Mouse (Mus musculus) common myeloid progenitor, adult 5-6 weeks (primary cell): Measurements from ENCODE around the gene Cntnap1. TPM values are rescaled to one million over a fixed set of nuclear protein-coding genes. Genes with fewer than 3 reads are reported as not detected.

Experiments used
- ATAC-seq: replicated peaks from 2 replicates; pipeline ENCODE4 v1.8.0; 2016; ENCODE audit warnings: low read depth, mild to moderate bottlenecking, moderate TSS enrichment, inconsistent platforms; ENCODE audit not compliant: poor library complexity, severe bottlenecking
- total RNA-seq: library from RNA; stranded (forward); fragments of 200-1000, 187-1606 nt; gene quantifications from 2 replicates; pipeline ENCODE4 v1.2.3, GENCODE M21; 2017

Gene Cntnap1
- total RNA-seq, 1 experiment from 2014 or later, result 0.05 TPM

GRCm38 (mm10) chr11:101180846-101181740 lies 10.8 kb downstream of the Cntnap1 start:
- ATAC-seq, result peak; percentile 64

DNA sequence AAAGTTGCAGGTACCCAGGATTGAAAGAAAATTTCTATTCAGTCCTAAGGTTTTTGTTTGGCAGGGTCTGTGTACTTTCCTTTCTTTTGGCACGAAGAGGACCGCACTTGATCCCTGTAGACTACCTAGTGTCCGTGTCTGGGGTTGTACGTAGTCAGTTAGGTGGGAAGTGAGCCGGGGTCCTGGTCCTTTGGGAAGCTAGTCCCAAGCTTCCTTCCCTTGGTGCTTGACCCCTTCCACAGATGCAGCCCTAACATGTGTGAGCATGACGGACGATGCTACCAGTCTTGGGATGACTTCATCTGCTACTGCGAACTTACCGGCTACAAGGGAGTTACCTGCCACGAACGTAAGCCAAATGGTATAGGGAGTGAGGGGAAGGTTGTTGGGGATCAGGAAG lies 11.6 kb downstream of the Cntnap1 start:
- no peak for ATAC-seq

DNA sequence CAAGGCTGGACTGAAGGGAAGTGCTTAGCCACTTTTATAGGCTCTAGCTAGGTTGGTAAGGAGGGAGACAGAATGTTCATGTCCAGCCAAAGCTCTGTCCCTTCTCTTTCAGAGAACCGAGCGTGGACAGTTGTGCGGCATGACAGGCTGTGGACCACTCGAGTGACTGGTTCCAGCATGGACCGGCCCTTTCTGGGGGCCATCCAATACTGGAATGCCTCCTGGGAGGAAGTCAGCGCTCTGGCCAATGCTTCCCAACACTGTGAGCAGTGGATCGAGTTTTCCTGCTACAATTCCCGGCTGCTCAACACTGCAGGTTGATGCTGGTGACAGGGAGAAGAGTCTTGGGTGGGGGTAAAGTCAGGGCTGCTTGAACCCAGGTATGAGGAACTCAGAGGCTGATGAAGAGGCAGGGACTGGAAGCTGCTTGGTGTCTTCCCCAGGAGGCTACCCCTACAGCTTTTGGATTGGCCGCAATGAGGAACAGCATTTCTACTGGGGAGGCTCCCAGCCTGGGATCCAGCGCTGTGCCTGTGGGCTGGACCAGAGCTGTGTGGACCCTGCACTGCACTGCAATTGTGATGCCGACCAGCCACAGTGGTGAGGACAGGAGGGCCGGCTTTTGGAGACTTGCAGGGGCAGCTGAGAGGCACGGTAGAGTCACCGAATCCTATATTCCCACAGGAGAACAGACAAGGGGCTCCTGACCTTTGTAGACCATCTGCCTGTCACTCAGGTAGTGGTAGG lies 12.6 kb downstream of the Cntnap1 start:
- no peak for ATAC-seq

GRCm38 (mm10) chr11:101184984-101185383 lies 14.7 kb downstream of the Cntnap1 start:
- no peak for ATAC-seq

- ATAC-seq, result no peak
Observed at GRCm38 (mm10) chr11:101185441-101185840, 15.1 kb downstream of the Cntnap1 start.

DNA sequence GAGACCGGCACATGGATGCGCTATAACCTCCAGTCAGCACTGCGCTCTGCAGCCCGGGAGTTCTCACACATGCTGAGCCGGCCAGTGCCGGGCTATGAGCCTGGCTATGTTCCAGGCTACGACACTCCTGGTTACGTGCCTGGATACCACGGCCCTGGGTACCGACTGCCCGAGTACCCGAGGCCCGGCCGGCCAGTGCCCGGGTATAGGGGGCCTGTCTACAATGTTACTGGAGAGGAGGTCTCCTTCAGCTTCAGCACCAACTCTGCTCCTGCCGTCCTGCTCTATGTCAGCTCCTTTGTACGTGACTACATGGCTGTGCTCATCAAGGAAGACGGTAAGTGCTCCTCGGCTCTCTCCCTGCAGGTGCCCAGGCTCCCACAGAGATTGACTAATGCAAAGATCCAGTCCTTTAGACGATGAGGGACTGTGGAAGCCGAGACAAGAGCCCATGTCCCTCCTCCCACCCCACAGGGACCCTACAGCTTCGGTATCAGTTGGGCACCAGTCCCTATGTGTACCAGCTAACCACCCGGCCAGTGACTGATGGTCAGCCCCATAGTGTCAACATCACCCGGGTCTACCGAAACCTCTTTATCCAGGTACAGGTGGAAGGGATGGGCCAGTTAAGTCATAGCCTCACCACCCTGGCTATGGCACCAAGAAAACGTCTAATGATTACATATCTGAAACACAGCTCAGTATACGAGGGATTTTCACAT lies 16.4 kb downstream of the Cntnap1 start:
- no peak for ATAC-seq

- ATAC-seq, result no peak
Observed at GRCm38 (mm10) chr11:101187541-101187940, 17.2 kb downstream of the Cntnap1 start.

DNA sequence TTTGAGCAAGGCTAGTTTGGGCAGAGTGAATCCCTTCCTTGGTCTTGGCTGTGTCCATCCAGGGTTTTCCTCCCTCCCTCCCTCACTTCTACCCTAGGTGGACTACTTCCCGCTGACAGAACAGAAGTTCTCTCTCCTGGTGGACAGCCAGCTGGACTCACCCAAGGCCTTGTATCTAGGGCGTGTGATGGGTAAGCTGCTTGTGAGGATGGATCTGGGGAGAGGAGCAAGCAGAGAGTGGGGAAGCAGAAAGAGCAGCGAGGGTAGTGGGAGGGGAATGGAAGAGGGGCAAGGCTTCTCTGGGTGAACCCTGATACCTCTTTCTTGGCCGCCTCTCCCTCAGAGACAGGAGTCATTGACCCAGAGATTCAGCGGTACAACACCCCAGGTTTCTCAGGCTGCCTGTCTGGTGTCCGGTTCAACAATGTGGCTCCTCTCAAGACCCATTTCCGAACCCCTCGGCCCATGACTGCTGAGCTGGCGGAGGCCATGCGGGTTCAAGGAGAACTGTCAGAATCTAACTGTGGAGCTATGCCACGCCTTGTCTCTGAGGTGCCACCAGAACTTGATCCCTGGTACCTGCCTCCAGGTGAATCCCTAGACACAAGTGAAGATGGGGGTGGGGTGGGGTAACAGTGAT lies 18.0 kb downstream of the Cntnap1 start:
- no peak for ATAC-seq

- ATAC-seq, result peak; percentile 83
Observed at GRCm38 (mm10) chr11:101189495-101190180, 19.3 kb downstream of the Cntnap1 start.

- peak; percentile 51 for ATAC-seq
Observed at GRCm38 (mm10) chr11:101190181-101190912, 20.0 kb downstream of the Cntnap1 start.

GRCm38 (mm10) chr11:101190913-101191907 lies 20.9 kb downstream of the Cntnap1 start:
- ATAC-seq, result no peak

DNA sequence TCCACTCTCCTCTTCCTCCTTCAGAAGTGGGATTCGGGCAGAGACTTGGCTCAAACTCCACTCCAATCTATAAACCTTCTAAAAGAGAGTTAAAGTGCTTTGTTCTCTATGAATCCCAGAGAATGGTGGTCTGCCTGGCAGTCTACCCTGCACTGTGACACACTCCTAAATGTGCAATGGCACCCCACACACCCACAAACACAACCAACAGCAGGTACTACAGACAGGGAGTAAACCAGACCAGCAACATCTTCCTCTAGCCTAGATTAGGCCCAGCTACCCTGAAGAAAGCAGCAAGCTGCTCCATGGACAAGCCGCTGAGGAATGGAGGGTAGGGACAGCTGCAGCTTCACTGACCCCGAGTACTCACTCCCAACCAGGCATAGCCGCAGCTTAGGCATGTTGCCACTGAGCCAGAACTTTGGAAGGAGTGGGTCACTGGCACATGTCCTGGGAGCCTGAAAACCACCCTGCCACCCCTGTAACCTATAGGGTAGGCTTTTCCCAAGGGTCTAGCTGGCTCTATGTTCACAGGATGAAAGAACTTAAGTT lies 21.7 kb downstream of the Cntnap1 start:
- ATAC-seq, result no peak

DNA sequence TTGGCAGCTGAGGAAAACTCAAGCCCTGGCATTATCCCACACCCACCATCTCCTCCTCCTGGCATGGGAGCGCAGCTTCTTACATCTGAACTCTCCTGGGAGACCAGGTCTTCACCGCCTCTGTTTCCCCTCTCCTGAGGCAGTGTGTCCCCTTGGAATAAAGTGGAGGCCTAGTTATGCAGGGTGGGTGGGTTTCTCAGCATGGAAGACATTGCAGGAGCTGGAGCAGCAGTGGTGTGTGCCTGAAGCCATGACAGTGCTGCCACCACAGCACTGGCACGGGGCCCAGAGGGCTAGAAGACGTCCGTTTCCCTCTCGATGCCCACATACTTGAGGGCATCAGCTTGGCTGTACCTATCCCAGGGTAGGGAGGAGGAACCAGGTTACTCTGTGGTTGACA lies 22.3 kb downstream of the Cntnap1 start:
- no peak for ATAC-seq

GRCm38 (mm10) chr11:101193076-101193475 lies 22.8 kb downstream of the Cntnap1 start:
- ATAC-seq, result no peak

GRCm38 (mm10) chr11:101194137-101194536 lies 23.8 kb downstream of the Cntnap1 start:
- no peak for ATAC-seq

- ATAC-seq, result no peak
Observed at GRCm38 (mm10) chr11:101194643-101195042, 24.3 kb downstream of the Cntnap1 start.

- no peak for ATAC-seq
Observed at GRCm38 (mm10) chr11:101195101-101195500, 24.8 kb downstream of the Cntnap1 start.
